Mouse (Mus musculus) erythroblast, embryonic 14.5 days (primary cell): ENCODE results near the gene C8a.

ENCODE experiments used
- GATA1 ChIP-seq: IDR thresholded peaks from 2 replicates; pipeline ENCODE4 v1.6.1; 2012; ENCODE audit warnings: low read length, inconsistent platforms, mixed read lengths
- TAL1 ChIP-seq: IDR thresholded peaks from 3 replicates; pipeline ENCODE4 v1.6.1; 2012; ENCODE audit warnings: low read length, inconsistent platforms, mixed read lengths

- TF ChIP-seq TAL1 (no peak), GATA1 (no peak)
Measured at GRCm38 (mm10) chr4:104817509-104817908, 58.7 kb downstream of the C8a start.
